Mouse (Mus musculus) gastrocnemius, postnatal 36 days (tissue): ENCODE measurements around the gene AC131692.1. TPM values are rescaled to one million over a fixed set of nuclear protein-coding genes. Genes with fewer than 3 reads are reported as not detected.

Source experiments
- DNase-seq, 2 experiments: peaks; one replicate each; pipeline ENCODE4 v3.0.0; 2022
- intact Hi-C: fragments of 180-260 bp; cut with DNase I; formaldehyde crosslinking; loops from one replicate; pipeline ENCODE4 v1.15.1; 2025
- microRNA-seq, 2 experiments: library from miRNA; unstranded; fragments of <30 nt; microRNA quantifications; one replicate each; pipeline ENCODE4 v1.2.0; 2021
- total RNA-seq, 2 experiments: library from RNA; stranded (reverse); gene quantifications; 2 replicates each; pipeline ENCODE4 v1.2.3; 2021

Gene AC131692.1
- total RNA-seq, 2 experiments from 2014 or later = not detected

- DNase-seq = peak; percentile 85 to 89
- intact Hi-C loops = loop anchor here (5.0 kb wide), 1 partner anchor 91 kb away; no protein-coding TSS in a partner anchor
Observed at GRCm38 (mm10) chr19:6140678-6141393, 46.6 kb downstream of the AC131692.1 start, which contains the start of gene Batf2. TSS of gene Batf2 (plus strand) at chr19:6140983.

DNA sequence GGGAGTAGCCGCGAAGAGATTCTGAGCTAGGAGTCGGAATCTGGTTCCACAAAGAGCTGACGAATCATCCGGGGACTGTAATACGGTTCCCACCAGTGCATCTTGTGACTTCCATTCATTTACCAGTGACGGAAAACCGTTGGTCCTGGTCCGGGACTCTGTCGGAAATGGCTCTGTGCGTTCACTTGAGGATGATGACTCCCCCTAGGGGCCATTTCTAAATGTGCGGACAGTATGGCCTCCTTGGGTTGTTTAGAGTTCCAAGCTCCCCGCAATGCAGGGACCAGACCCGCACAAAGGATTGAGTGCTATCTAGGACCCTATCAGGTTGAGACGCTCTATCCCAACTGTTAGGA lies 47.2 kb downstream of the AC131692.1 start, which contains the start of gene Arl2:
Gene Arl2 (minus strand): TSS at position 155 of the 356 bp plus-strand sequence.
- intact Hi-C loops = loop anchor here (5.0 kb wide), 1 partner anchor 91 kb away; no protein-coding TSS in a partner anchor
- peak in 1 of 2 experiments; percentile 63 for DNase-seq

DNA sequence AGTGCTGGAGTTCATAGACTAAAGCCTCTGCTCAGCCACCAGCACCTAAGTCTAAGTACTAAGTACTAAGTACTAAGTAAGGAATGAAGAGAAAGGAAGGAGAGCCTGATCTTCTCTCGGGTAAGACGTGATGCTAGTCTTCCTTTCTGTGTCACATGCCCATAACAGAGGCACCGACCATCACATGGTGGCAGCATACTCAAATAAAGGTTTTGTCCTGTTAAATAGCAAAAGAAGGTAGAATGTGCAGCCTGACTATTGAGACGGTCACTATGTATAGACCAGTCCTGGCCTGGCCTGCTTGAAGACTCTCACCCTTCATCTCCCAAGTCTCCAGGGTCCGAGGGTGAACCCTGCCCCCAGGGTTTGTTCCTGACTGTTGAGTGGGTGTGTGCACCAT lies 50.6 kb downstream of the AC131692.1 start:
- intact Hi-C loops = loop anchor here (5.0 kb wide), 1 partner anchor 87 kb away; no protein-coding TSS in a partner anchor
- no peak for DNase-seq

Small RNA genes lying within 50 kb of the gene (microRNA-seq; reads per million reads assigned to microRNA genes)
- gene Mir6988 = 0 to 0.72 reads per million in 2 experiments

Other genes starting within 250 kb of the AC131692.1 start
- gene Frmd8, start 219.1 kb upstream of the AC131692.1 start, total RNA-seq = 1 to 10 TPM; 4.5 to 5.0 TPM
- gene Slc25a45, start 216.6 kb upstream of the AC131692.1 start, total RNA-seq = 1 to 10 TPM in 1 of 2 experiments, under 1 TPM in 1; 0.99 to 1.0 TPM
- gene Tigd3, start 200.3 kb upstream of the AC131692.1 start, total RNA-seq = under 1 TPM in 1 of 2 experiments, not detected in 1; 0.20 TPM
- gene Dpf2, start 181.4 kb upstream of the AC131692.1 start, total RNA-seq = 10 to 100 TPM; 75.1 to 81.4 TPM
- gene Cdc42ep2, start 169.6 kb upstream of the AC131692.1 start, total RNA-seq = 10 to 100 TPM; 10.1 to 12.4 TPM
- 10 to 100 TPM in 1 of 2 experiments, 1 to 10 TPM in 1; 8.6 to 11.6 TPM for gene Pola2, start 130.2 kb upstream of the AC131692.1 start, total RNA-seq
- gene Slc22a20, start 108.3 kb upstream of the AC131692.1 start, total RNA-seq = not detected
- 10 to 100 TPM; 82.6 to 95.2 TPM for gene Capn1, start 78.5 kb upstream of the AC131692.1 start, total RNA-seq
- 10 to 100 TPM; 14.4 to 15.8 TPM for gene Syvn1, start 47.8 kb upstream of the AC131692.1 start, total RNA-seq
- gene Mrpl49, start 36.6 kb upstream of the AC131692.1 start, total RNA-seq = 10 to 100 TPM; 25.8 TPM
- gene Fau, start 36.6 kb upstream of the AC131692.1 start, total RNA-seq = 100 to 1,000 TPM; 333 to 400 TPM
- 1 to 10 TPM; 7.6 to 9.0 TPM for gene Znhit2, start 33.2 kb upstream of the AC131692.1 start, total RNA-seq
- gene Tm7sf2, start 26.0 kb upstream of the AC131692.1 start, total RNA-seq = 1 to 10 TPM; 4.9 to 5.1 TPM
- gene Vps51, start 17.2 kb upstream of the AC131692.1 start, total RNA-seq = 10 to 100 TPM; 15.7 to 19.3 TPM
- gene Tmem262, start 14.4 kb upstream of the AC131692.1 start, total RNA-seq = not detected
- not detected for gene Gm28374, start 12.2 kb upstream of the AC131692.1 start, total RNA-seq
- 10 to 100 TPM; 10.2 to 10.3 TPM for gene Zfpl1, start 9.5 kb upstream of the AC131692.1 start, total RNA-seq
- under 1 TPM in 1 of 2 experiments, not detected in 1; 0.28 TPM for gene Cdca5, start 9.4 kb upstream of the AC131692.1 start, total RNA-seq
- not detected for gene Naaladl1, start 11.4 kb downstream of the AC131692.1 start, total RNA-seq
- gene Sac3d1, start 24.2 kb downstream of the AC131692.1 start, total RNA-seq = 1 to 10 TPM; 8.7 to 9.8 TPM
- 10 to 100 TPM in 1 of 2 experiments, 1 to 10 TPM in 1; 8.6 to 10.6 TPM for gene Snx15, start 33.9 kb downstream of the AC131692.1 start, total RNA-seq
- gene Batf2, start 46.6 kb downstream of the AC131692.1 start, total RNA-seq = under 1 TPM; 0.17 to 0.26 TPM
- 10 to 100 TPM; 51.8 to 62.6 TPM for gene Arl2, start 47.1 kb downstream of the AC131692.1 start, total RNA-seq
- not detected for gene Majin, start 90.0 kb downstream of the AC131692.1 start, total RNA-seq
- gene Gpha2, start 132.0 kb downstream of the AC131692.1 start, total RNA-seq = not detected
- 10 to 100 TPM; 32.2 to 34.6 TPM for gene Ppp2r5b, start 141.5 kb downstream of the AC131692.1 start, total RNA-seq
- gene Atg2a, start 147.2 kb downstream of the AC131692.1 start, total RNA-seq = 10 to 100 TPM; 16.5 to 18.0 TPM
- 10 to 100 TPM; 23.5 to 36.0 TPM for gene Ehd1, start 182.3 kb downstream of the AC131692.1 start, total RNA-seq
- gene Cdc42bpg, start 212.0 kb downstream of the AC131692.1 start, total RNA-seq = 1 to 10 TPM; 4.3 to 5.2 TPM
- 1 to 10 TPM; 6.2 to 7.0 TPM for gene Men1, start 240.6 kb downstream of the AC131692.1 start, total RNA-seq
- 10 to 100 TPM; 10.4 to 12.6 TPM for gene Map4k2, start 246.7 kb downstream of the AC131692.1 start, total RNA-seq